Mouse (Mus musculus): Measurements from ENCODE around the gene Hspg2.

GRCm38 (mm10) chr4:137502801-137503200 lies 34.2 kb downstream of the Hspg2 start:
- TF ChIP-seq JUN (IDR thresholded peaks at IDR 0.05; ENCODE audit: insufficient read depth, low read depth, low read length) (no peak), EP300 (IDR thresholded peaks at IDR 0.05; ENCODE audit: low read length) (no peak), CTCF (conservative IDR thresholded peaks at IDR 0.05 in 1 of 2, IDR thresholded peaks at IDR 0.05 in 1 of 2; ENCODE audit: low read depth in 2 of 2, low read length in 2 of 2) (no peak), POLR2A (IDR thresholded peaks at IDR 0.05; ENCODE audit: low read depth, low read length) (no peak), UBTF (IDR thresholded peaks at IDR 0.05; ENCODE audit: low read depth, low read length) (no peak), BHLHE40 (IDR thresholded peaks at IDR 0.05; ENCODE audit: low read depth, low read length) (no peak)

All from CH12.LX (cell line).